Mouse (Mus musculus) midbrain, embryonic 14.5 days (tissue): ENCODE measurements around the gene Arhgap40. TPM values are rescaled to one million over a fixed set of nuclear protein-coding genes. Genes with fewer than 3 reads are reported as not detected.

ENCODE experiments used
- ATAC-seq: fragments of 200-750 bp; cut with Nextera tagmentation; 2 replicates; pipeline ENCODE4 v1.8.0; 2017; ENCODE audit warnings: moderate number of reproducible peaks, moderate library complexity; ENCODE audit not compliant: low FRiP score, low TSS enrichment
- DNase-seq: peaks from one replicate; pipeline ENCODE4 v3.0.0-alpha.2; 2015
- H3K27ac ChIP-seq: fragments of 300-500 bp; sonication (generic); replicated peaks from 2 replicates; pipeline ENCODE4 v1.5.1; 2014; ENCODE audit warnings: mild to moderate bottlenecking, low read depth, low read length, moderate library complexity
- H3K27me3 ChIP-seq: fragments of 300-500 bp; sonication (generic); 2 replicates; pipeline ENCODE4 v1.6.1; 2014; ENCODE audit warnings: low read length, control low read depth, mixed read lengths; ENCODE audit not compliant: control insufficient read depth, insufficient read depth
- H3K36me3 ChIP-seq: fragments of 300-500 bp; sonication (generic); 2 replicates; pipeline ENCODE4 v1.6.1; 2014; ENCODE audit warnings: low read length, control low read depth; ENCODE audit not compliant: control insufficient read depth, insufficient read depth
- H3K4me1 ChIP-seq: fragments of 300-500 bp; sonication (generic); 2 replicates; pipeline ENCODE4 v1.6.1; 2014; ENCODE audit warnings: mild to moderate bottlenecking, antibody characterized with exemption, low read length, control low read depth; ENCODE audit not compliant: control insufficient read depth, insufficient read depth
- H3K4me2 ChIP-seq: fragments of 300-500 bp; sonication (generic); 2 replicates; pipeline ENCODE4 v1.6.1; 2014; ENCODE audit warnings: mild to moderate bottlenecking, low read length, moderate library complexity
- H3K4me3 ChIP-seq: fragments of 300-500 bp; sonication (generic); replicated peaks from 2 replicates; pipeline ENCODE4 v1.5.1; 2014; ENCODE audit warnings: low read depth, low read length
- H3K9ac ChIP-seq: fragments of 300-500 bp; sonication (generic); replicated peaks from 2 replicates; pipeline ENCODE4 v1.6.1; 2014; ENCODE audit warnings: mild to moderate bottlenecking, low read length, moderate library complexity
- H3K9me3 ChIP-seq: fragments of 300-500 bp; sonication (generic); 2 replicates; pipeline ENCODE4 v1.6.1; 2016; ENCODE audit warnings: low read length, control low read depth, mixed read lengths; ENCODE audit not compliant: control insufficient read depth
- WGBS: fragments of 180-500 bp; shearing (Covaris S2); extraction: QIAGEN DNeasy Blood & Tissue Kit; methylation state at CpG from one replicate; pipeline ENCODE4 v1.1.7; 2014; 5-methylcytosine and 5-hydroxymethylcytosine counted together
- polyA plus RNA-seq: library from polyadenylated mRNA; unstranded; fragments of >200 nt; fragmentation: Nextera tagmentation; extraction: Ambion mirVana; gene quantifications from 2 replicates; pipeline ENCODE4 v1.2.1, GENCODE M21; 2014

Gene Arhgap40
- polyA plus RNA-seq, 1 experiment from 2014 or later: 0.87 TPM

GRCm38 (mm10) chr2:158510665-158511064 lies 1.9 kb upstream of the Arhgap40 start:
- no peak overlapping the region for H3K9ac ChIP-seq
- no peaks in the 10 kb centered on the region for H3K27me3 ChIP-seq
- ATAC-seq: no peak
- H3K4me2 ChIP-seq: no peak overlapping the region
- 80% methylated on average over 6 of the region's 6 CpGs for WGBS
- no peaks in the 10 kb centered on the region for H3K4me1 ChIP-seq
- H3K36me3 ChIP-seq: no peaks in the 10 kb centered on the region
- H3K27ac ChIP-seq: no peak overlapping the region
- no peak overlapping the region for H3K4me3 ChIP-seq
- H3K9me3 ChIP-seq: no peaks in the 10 kb centered on the region
- no peak for DNase-seq

GRCm38 (mm10) chr2:158513821-158514336 lies 1.3 kb downstream of the Arhgap40 start:
- Histone ChIP-seq H3K4me1 (no peaks in the 10 kb centered on the region), H3K36me3 (no peaks in the 10 kb centered on the region), H3K9ac (no peak overlapping the region), H3K4me2 (no peak overlapping the region), H3K9me3 (no peaks in the 10 kb centered on the region), H3K4me3 (no peak overlapping the region), H3K27me3 (no peaks in the 10 kb centered on the region), H3K27ac (no peak overlapping the region)
- 67% methylated on average over 12 of the region's 12 CpGs for WGBS
- DNase-seq (no peak), ATAC-seq (no peak)

GRCm38 (mm10) chr2:158518583-158518982 lies 6.0 kb downstream of the Arhgap40 start:
- no peaks in the 10 kb centered on the region for H3K27me3 ChIP-seq
- no peak for DNase-seq
- H3K27ac ChIP-seq: no peak overlapping the region
- no peak overlapping the region for H3K9ac ChIP-seq
- no peak overlapping the region for H3K4me2 ChIP-seq
- WGBS: 64% methylated on average over 6 of the region's 6 CpGs
- ATAC-seq: no peak
- no peak overlapping the region for H3K4me3 ChIP-seq
- no peaks in the 10 kb centered on the region for H3K9me3 ChIP-seq
- no peaks in the 10 kb centered on the region for H3K4me1 ChIP-seq
- no peaks in the 10 kb centered on the region for H3K36me3 ChIP-seq

- ATAC-seq (no peak), DNase-seq (no peak)
- Histone ChIP-seq H3K9ac (no peak overlapping the region), H3K27me3 (no peaks in the 10 kb centered on the region), H3K36me3 (no peaks in the 10 kb centered on the region), H3K4me3 (no peak overlapping the region), H3K4me2 (no peak overlapping the region), H3K27ac (no peak overlapping the region), H3K4me1 (no peaks in the 10 kb centered on the region), H3K9me3 (no peaks in the 10 kb centered on the region)
- WGBS: 84% methylated on average over 11 of the region's 11 CpGs
Observed at GRCm38 (mm10) chr2:158519071-158519470, 6.5 kb downstream of the Arhgap40 start.

GRCm38 (mm10) chr2:158519800-158520199 lies 7.2 kb downstream of the Arhgap40 start:
- WGBS: 73% methylated on average over 6 of the region's 6 CpGs
- no peak for DNase-seq
- no peaks in the 10 kb centered on the region for H3K4me1 ChIP-seq
- H3K36me3 ChIP-seq: no peaks in the 10 kb centered on the region
- H3K4me2 ChIP-seq: no peak overlapping the region
- H3K9ac ChIP-seq: no peak overlapping the region
- H3K27me3 ChIP-seq: no peaks in the 10 kb centered on the region
- no peak for ATAC-seq
- H3K4me3 ChIP-seq: no peak overlapping the region
- H3K27ac ChIP-seq: no peak overlapping the region
- H3K9me3 ChIP-seq: no peaks in the 10 kb centered on the region

- no peak overlapping the region for H3K9ac ChIP-seq
- H3K4me2 ChIP-seq: no peak overlapping the region
- DNase-seq (no peak), ATAC-seq (no peak)
- WGBS: 83% methylated on average over 8 of the region's 8 CpGs
- no peaks in the 10 kb centered on the region for H3K9me3 ChIP-seq
- no peak overlapping the region for H3K27ac ChIP-seq
- no peak overlapping the region for H3K4me3 ChIP-seq
- no peaks in the 10 kb centered on the region for H3K36me3 ChIP-seq
- no peaks in the 10 kb centered on the region for H3K4me1 ChIP-seq
- H3K27me3 ChIP-seq: no peaks in the 10 kb centered on the region
Observed at GRCm38 (mm10) chr2:158523060-158523459, 10.5 kb downstream of the Arhgap40 start.

GRCm38 (mm10) chr2:158524129-158524860 lies 11.7 kb downstream of the Arhgap40 start:
- ATAC-seq (no peak), DNase-seq (peak; percentile 14)
- no peak overlapping the region for H3K4me3 ChIP-seq
- H3K4me2 ChIP-seq: no peak overlapping the region
- H3K27me3 ChIP-seq: no peaks in the 10 kb centered on the region
- H3K4me1 ChIP-seq: no peaks in the 10 kb centered on the region
- H3K9me3 ChIP-seq: no peaks in the 10 kb centered on the region
- no peaks in the 10 kb centered on the region for H3K36me3 ChIP-seq
- WGBS: 81% methylated on average over 16 of the region's 16 CpGs
- no peak overlapping the region for H3K27ac ChIP-seq
- no peak overlapping the region for H3K9ac ChIP-seq

GRCm38 (mm10) chr2:158534090-158534489 lies 21.5 kb downstream of the Arhgap40 start:
- H3K4me2 ChIP-seq: no peak overlapping the region
- no peak overlapping the region for H3K9ac ChIP-seq
- H3K9me3 ChIP-seq: no peaks in the 10 kb centered on the region
- no peaks in the 10 kb centered on the region for H3K27me3 ChIP-seq
- H3K36me3 ChIP-seq: no peaks in the 10 kb centered on the region
- 5% methylated on average over 4 of the region's 4 CpGs for WGBS
- DNase-seq (peak; percentile 88), ATAC-seq (peak; percentile 69; the same call in 1 of the 2 replicates)
- H3K4me3 ChIP-seq: no peak overlapping the region
- H3K27ac ChIP-seq: no peak overlapping the region
- no peaks in the 10 kb centered on the region for H3K4me1 ChIP-seq

- no peaks in the 10 kb centered on the region for H3K27me3 ChIP-seq
- no peak for ATAC-seq
- H3K9me3 ChIP-seq: no peaks in the 10 kb centered on the region
- DNase-seq: no peak
- 84% methylated on average over 8 of the region's 8 CpGs for WGBS
- no peak overlapping the region for H3K9ac ChIP-seq
- no peak overlapping the region for H3K4me3 ChIP-seq
- H3K4me1 ChIP-seq: no peaks in the 10 kb centered on the region
- no peak overlapping the region for H3K4me2 ChIP-seq
- no peaks in the 10 kb centered on the region for H3K36me3 ChIP-seq
- H3K27ac ChIP-seq: no peak overlapping the region
Observed at GRCm38 (mm10) chr2:158534559-158534958, 22.0 kb downstream of the Arhgap40 start.
